Mouse (Mus musculus): ENCODE data around the gene Cyb5d1.

Gene Cyb5d1

GRCm38 (mm10) chr11:69357690-69358089 is 37.7 kb downstream of the Cyb5d1 start:
- DNase-seq (ENCODE audit: low spot score), result no peak

- no peak for DNase-seq (ENCODE audit: low spot score)
These were observed 38.9 kb downstream of the Cyb5d1 start for GRCm38 (mm10) chr11:69356544-69356943.

- no peak for DNase-seq (ENCODE audit: low spot score)
These were observed 49.0 kb downstream of the Cyb5d1 start for GRCm38 (mm10) chr11:69346441-69346840.
